In genomic region chr9:122595120-122595943, GRCm38 (mm10) we compare ENCODE assay signal across 10 mouse cellular contexts.
A peak's percentile ranks its signal among the peaks of the same experiment; 100 is the strongest.
DNase-seq lines count a peak whose midpoint lies in the region; ATAC-seq and TF ChIP-seq lines count a peak whose summit lies in the region.
"Had no signal": no experiment of that assay in that cellular context is flagged by ENCODE, and none has a peak within 500 bp of the region (broad histone marks: within the 10 kb centered on the region; RNA-seq: fewer than 3 reads in every experiment).

No protein-coding gene starts in this region.

- no peak for ATAC-seq in stomach, embryonic 14.5 days (ENCODE audit: insufficient number of reproducible peaks, insufficient read depth, low FRiP score, low read depth)
- no peak for ATAC-seq in stomach, postnatal 0 days (ENCODE audit: low FRiP score, low TSS enrichment)
- ATAC-seq in forebrain, embryonic 15.5 days (replicated peaks): peak; percentile 63
- ATAC-seq in stomach, embryonic 16.5 days (ENCODE audit: insufficient read depth, low FRiP score): no peak
- ATAC-seq in lung, postnatal 0 days: no peak
- ATAC-seq: inflammation-experienced regulatory T-cells, adult 6 months had no signal

- no peak overlapping the region for H3K4me3 ChIP-seq in stomach, embryonic 14.5 days (ENCODE audit: low read depth, low read length)
- H3K4me3 ChIP-seq in stomach, postnatal 0 days (ENCODE audit: low read depth, low read length): no peak overlapping the region
- H3K4me3 ChIP-seq in forebrain, embryonic 15.5 days: peak overlapping the region; percentile 37
- H3K4me3 ChIP-seq in midbrain, embryonic 10.5 days: peak overlapping the region; percentile 52
- H3K4me3 ChIP-seq in stomach, embryonic 16.5 days (replicated peaks; ENCODE audit: low read length): 0 out of 2 replicates have a peak overlapping the region, but pooled peaks have one; percentile 1
- H3K4me3 ChIP-seq in lung, postnatal 0 days (ENCODE audit: low read depth, low read length): no peak overlapping the region
- H3K4me3 ChIP-seq in thymus, adult 2 months (ENCODE audit: control insufficient read depth, insufficient read depth, low read length): no peak overlapping the region

- H3K27ac ChIP-seq in stomach, embryonic 14.5 days (ENCODE audit: low read length): no peak overlapping the region
- no peak overlapping the region for H3K27ac ChIP-seq in stomach, postnatal 0 days (replicated peaks)
- no peak overlapping the region; the same call in 1 of the 2 replicates for H3K27ac ChIP-seq in forebrain, embryonic 15.5 days (replicated peaks)
- H3K27ac ChIP-seq in midbrain, embryonic 10.5 days (replicated peaks): peak overlapping the region; percentile 64
- H3K27ac ChIP-seq in stomach, embryonic 16.5 days (ENCODE audit: low read length): no peak overlapping the region
- no peak overlapping the region for H3K27ac ChIP-seq in lung, postnatal 0 days (ENCODE audit: low read length)
- no peak overlapping the region for H3K27ac ChIP-seq in thymus, adult 2 months (ENCODE audit: control insufficient read depth, insufficient read depth, low read length)
- H3K27ac ChIP-seq: liver, embryonic 14.5 days had no signal

- H3K9me3 ChIP-seq in stomach, embryonic 14.5 days (ENCODE audit: control insufficient read depth, low read depth, low read length): no peaks in the 10 kb centered on the region
- no peaks in the 10 kb centered on the region for H3K9me3 ChIP-seq in stomach, postnatal 0 days (ENCODE audit: control insufficient read depth, low read length)
- H3K9me3 ChIP-seq in forebrain, embryonic 15.5 days: no peaks in the 10 kb centered on the region
- no peaks in the 10 kb centered on the region for H3K9me3 ChIP-seq in midbrain, embryonic 10.5 days (replicated peaks)
- no peaks in the 10 kb centered on the region for H3K9me3 ChIP-seq in stomach, embryonic 16.5 days (replicated peaks; ENCODE audit: control insufficient read depth, low read length)
- H3K9me3 ChIP-seq in lung, postnatal 0 days (ENCODE audit: low read length): no peaks in the 10 kb centered on the region

- no peak for TF ChIP-seq EP300 in stomach, postnatal 0 days (optimal IDR thresholded peaks at IDR 0.05)
- TF ChIP-seq EP300 in lung, postnatal 0 days (IDR thresholded peaks at IDR 0.05): no peak

- H3K27me3 ChIP-seq in stomach, embryonic 14.5 days (ENCODE audit: control insufficient read depth, insufficient read depth, low read length): no peaks in the 10 kb centered on the region; the same call in 1 of the 2 replicates
- H3K27me3 ChIP-seq in stomach, postnatal 0 days (ENCODE audit: control insufficient read depth, insufficient read depth, low read length): peaks cover 5% of the 10 kb centered on the region; the same call in 1 of the 2 replicates
- 0 out of 2 replicates have a peak, but pooled peaks cover 8% of the 10 kb centered on the region for H3K27me3 ChIP-seq in forebrain, embryonic 15.5 days
- peaks cover 68% of the 10 kb centered on the region for H3K27me3 ChIP-seq in midbrain, embryonic 10.5 days (ENCODE audit: low read depth, poor library complexity, severe bottlenecking)
- H3K27me3 ChIP-seq in stomach, embryonic 16.5 days (ENCODE audit: control insufficient read depth, insufficient read depth, low read length): peaks cover 15% of the 10 kb centered on the region
- peaks cover 11% of the 10 kb centered on the region; the same call in 1 of the 2 replicates for H3K27me3 ChIP-seq in lung, postnatal 0 days (replicated peaks; ENCODE audit: insufficient read depth, low read length)
- no peaks in the 10 kb centered on the region for H3K27me3 ChIP-seq in thymus, adult 2 months (ENCODE audit: control insufficient read depth, insufficient read depth, low read length)

- H3K9ac ChIP-seq in stomach, embryonic 14.5 days (replicated peaks; ENCODE audit: low read depth, low read length): no peak overlapping the region
- H3K9ac ChIP-seq in stomach, postnatal 0 days (ENCODE audit: low read length): no peak overlapping the region
- peak overlapping the region; percentile 44 for H3K9ac ChIP-seq in forebrain, embryonic 15.5 days (replicated peaks)
- no peak overlapping the region for H3K9ac ChIP-seq in stomach, embryonic 16.5 days (ENCODE audit: low read length)
- H3K9ac ChIP-seq in lung, postnatal 0 days (replicated peaks; ENCODE audit: low read depth): no peak overlapping the region
- H3K9ac ChIP-seq: liver, embryonic 14.5 days had no signal

- H3K36me3 ChIP-seq in stomach, embryonic 14.5 days (ENCODE audit: control insufficient read depth, insufficient read depth, low read length): no peaks in the 10 kb centered on the region
- no peaks in the 10 kb centered on the region for H3K36me3 ChIP-seq in stomach, postnatal 0 days (ENCODE audit: control insufficient read depth, insufficient read depth, low read length)
- no peaks in the 10 kb centered on the region for H3K36me3 ChIP-seq in forebrain, embryonic 15.5 days
- no peaks in the 10 kb centered on the region for H3K36me3 ChIP-seq in midbrain, embryonic 10.5 days
- H3K36me3 ChIP-seq in stomach, embryonic 16.5 days (ENCODE audit: control insufficient read depth, insufficient read depth, low read length): no peaks in the 10 kb centered on the region
- H3K36me3 ChIP-seq in lung, postnatal 0 days (ENCODE audit: insufficient read depth, low read length): no peaks in the 10 kb centered on the region
- H3K36me3 ChIP-seq in thymus, adult 2 months (ENCODE audit: control insufficient read depth, insufficient read depth, low read length): no peaks in the 10 kb centered on the region

- H3K4me2 ChIP-seq in stomach, embryonic 14.5 days (replicated peaks; ENCODE audit: low read depth, low read length): peak overlapping the region; percentile 30; the same call in 1 of the 2 replicates
- no peak overlapping the region for H3K4me2 ChIP-seq in stomach, postnatal 0 days (replicated peaks; ENCODE audit: low read depth)
- peak overlapping the region; percentile 62 for H3K4me2 ChIP-seq in forebrain, embryonic 15.5 days (replicated peaks)
- peak overlapping the region; percentile 31; the same call in 1 of the 2 replicates for H3K4me2 ChIP-seq in stomach, embryonic 16.5 days (ENCODE audit: low read depth, low read length)
- no peak overlapping the region for H3K4me2 ChIP-seq in lung, postnatal 0 days (replicated peaks; ENCODE audit: low read depth, low read length)

- TF ChIP-seq POLR2A in thymus, adult 2 months (IDR thresholded peaks at IDR 0.05; ENCODE audit: control insufficient read depth, extremely low read depth, insufficient read depth, low read length, poor library complexity): no peak

- TF ChIP-seq CTCF in stomach, postnatal 0 days (IDR thresholded peaks at IDR 0.05; ENCODE audit: low read depth): no peak
- TF ChIP-seq CTCF in lung, postnatal 0 days (IDR thresholded peaks at IDR 0.05): no peak
- no peak for TF ChIP-seq CTCF in thymus, adult 2 months (IDR thresholded peaks at IDR 0.05; ENCODE audit: borderline replicate concordance, control insufficient read depth, extremely low read depth, insufficient read depth, low read length, poor library complexity)

- 3% methylated on average over 31 of the region's 31 CpGs for WGBS in stomach, embryonic 14.5 days
- 3% methylated on average over 31 of the region's 31 CpGs for WGBS in stomach, postnatal 0 days
- 2% methylated on average over 31 of the region's 31 CpGs for WGBS in forebrain, embryonic 15.5 days
- 4% methylated on average over 31 of the region's 31 CpGs for WGBS in midbrain, embryonic 10.5 days
- WGBS in stomach, embryonic 16.5 days: 3% methylated on average over 31 of the region's 31 CpGs
- 8% methylated on average over 31 of the region's 31 CpGs for WGBS in lung, postnatal 0 days
- 10% methylated on average over 29 of the region's 31 CpGs for WGBS in thymus, adult 2 months

- DNase-seq in stomach, postnatal 0 days (ENCODE audit: low spot score): no peak
- DNase-seq in midbrain, embryonic 10.5 days (ENCODE audit: low spot score): peak; percentile 39
- DNase-seq in left cerebral cortex, adult 8-10 months (ENCODE audit: low spot score in 2 of 2): no peak
- no peak for DNase-seq in lung, postnatal 0 days (ENCODE audit: low spot score)
- DNase-seq in thymus, adult 2 months: no peak

- H3K4me1 ChIP-seq in stomach, embryonic 14.5 days (ENCODE audit: control insufficient read depth, insufficient read depth, low read length): no peaks in the 10 kb centered on the region
- no peaks in the 10 kb centered on the region for H3K4me1 ChIP-seq in stomach, postnatal 0 days (replicated peaks; ENCODE audit: control insufficient read depth, insufficient read depth)
- H3K4me1 ChIP-seq in forebrain, embryonic 15.5 days: peaks cover 21% of the 10 kb centered on the region
- H3K4me1 ChIP-seq in midbrain, embryonic 10.5 days: peaks cover 19% of the 10 kb centered on the region
- no peaks in the 10 kb centered on the region for H3K4me1 ChIP-seq in stomach, embryonic 16.5 days (ENCODE audit: control insufficient read depth, insufficient read depth, low read length)
- H3K4me1 ChIP-seq in lung, postnatal 0 days (ENCODE audit: insufficient read depth, low read depth, low read length): no peaks in the 10 kb centered on the region
- no peaks in the 10 kb centered on the region for H3K4me1 ChIP-seq in thymus, adult 2 months (replicated peaks; ENCODE audit: control insufficient read depth, insufficient read depth, low read length)

Comparison
In these comparisons a context has a peak if more than half of its experiments do, and no peak if none do; other contexts are left out.
1. H3K4me2 ChIP-seq: peak in stomach, embryonic 14.5 days (single experiment), forebrain, embryonic 15.5 days (single experiment) and stomach, embryonic 16.5 days (single experiment); none in stomach, postnatal 0 days (single experiment) and lung, postnatal 0 days (single experiment).
2. H3K4me3 ChIP-seq: peak in forebrain, embryonic 15.5 days (single experiment), midbrain, embryonic 10.5 days (single experiment) and stomach, embryonic 16.5 days (single experiment); none in stomach, embryonic 14.5 days (single experiment), stomach, postnatal 0 days (single experiment), lung, postnatal 0 days (single experiment) and thymus, adult 2 months (single experiment).